Mouse (Mus musculus): ENCODE data around the gene Tifa.

- no peak for TF ChIP-seq CTCF (IDR thresholded peaks at IDR 0.05; ENCODE audit: low read depth, low read length)
- TF ChIP-seq POLR2A (IDR thresholded peaks at IDR 0.05; ENCODE audit: extremely low read depth, insufficient read depth, low read length), result no peak
These were observed 74.6 kb downstream of the Tifa start for GRCm38 (mm10) chr3:127864242-127864641.

All from liver, adult 2 months (tissue).